Mouse (Mus musculus): ENCODE results near the gene Tmed10.

DNA sequence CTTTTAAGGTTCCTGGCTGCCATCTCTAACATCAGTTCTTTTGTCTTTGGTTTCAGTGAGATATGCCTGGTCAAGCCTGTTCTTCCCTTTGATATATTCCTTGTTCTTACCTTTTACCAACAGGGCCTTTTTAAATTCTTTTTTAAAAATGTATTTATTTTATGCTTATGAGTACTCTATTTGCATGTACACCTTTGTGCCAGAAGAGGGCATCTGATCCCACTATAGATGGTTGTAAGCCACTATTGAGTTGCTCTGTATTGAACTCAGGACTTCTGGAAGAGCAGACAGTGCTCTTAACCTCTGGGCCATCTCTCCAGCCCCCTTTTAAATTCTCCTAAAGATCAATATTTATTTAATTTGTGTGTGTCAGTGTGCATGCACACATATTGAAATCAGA is 81.7 kb downstream of the Tmed10 start:
- TF ChIP-seq MAFK (IDR thresholded peaks at IDR 0.05; ENCODE audit: insufficient read depth, low read depth, low read length) = no peak
- TF ChIP-seq ZC3H11A (IDR thresholded peaks at IDR 0.05; ENCODE audit: borderline replicate concordance, low read depth, low read length) = no peak
- no peak for TF ChIP-seq ZNF384 (IDR thresholded peaks at IDR 0.05; ENCODE audit: low read depth, low read length)
